Mouse (Mus musculus): ENCODE results near the gene Ak1. TPM values are rescaled to one million over a fixed set of nuclear protein-coding genes. Genes with fewer than 3 reads are reported as not detected.

The Ak1 gene
- total RNA-seq, 2 experiments from 2014 or later: 3.3 TPM; not detected in 1

- peak; percentile 74 for ATAC-seq (replicated peaks; ENCODE audit: poor library complexity, severe bottlenecking)
Measured at GRCm38 (mm10) chr2:32646379-32647056, 25.0 kb downstream of the Ak1 start, which contains the start of gene Eng. Gene Eng (plus strand): TSS chr2:32646595.

GRCm38 (mm10) chr2:32647366-32647765, 25.8 kb downstream of the Ak1 start:
- no peak for ATAC-seq (replicated peaks; ENCODE audit: poor library complexity, severe bottlenecking)

DNA sequence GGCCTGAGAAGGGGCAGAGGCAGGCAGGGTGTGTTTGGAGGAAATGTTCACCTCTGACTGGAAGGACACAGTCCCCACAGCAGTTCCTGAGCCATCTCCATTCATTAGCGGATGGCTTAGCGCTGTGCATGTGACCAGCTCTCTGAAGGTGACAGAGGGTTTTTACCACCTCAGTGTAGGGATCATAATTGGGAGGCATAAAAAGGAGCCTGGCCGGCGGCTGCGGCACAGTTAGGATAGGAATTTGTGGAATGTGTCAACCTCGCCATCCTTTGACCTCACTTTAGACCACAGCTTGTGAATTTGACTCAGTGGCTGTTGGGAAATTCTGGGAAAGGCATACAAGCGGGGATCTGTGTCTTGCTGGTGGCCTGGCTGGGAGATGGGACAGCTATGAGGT, 32.2 kb downstream of the Ak1 start:
- no peak for ATAC-seq (replicated peaks; ENCODE audit: poor library complexity, severe bottlenecking)

GRCm38 (mm10) chr2:32654743-32655393, 33.3 kb downstream of the Ak1 start:
- ATAC-seq (replicated peaks; ENCODE audit: poor library complexity, severe bottlenecking): peak; percentile 82

DNA sequence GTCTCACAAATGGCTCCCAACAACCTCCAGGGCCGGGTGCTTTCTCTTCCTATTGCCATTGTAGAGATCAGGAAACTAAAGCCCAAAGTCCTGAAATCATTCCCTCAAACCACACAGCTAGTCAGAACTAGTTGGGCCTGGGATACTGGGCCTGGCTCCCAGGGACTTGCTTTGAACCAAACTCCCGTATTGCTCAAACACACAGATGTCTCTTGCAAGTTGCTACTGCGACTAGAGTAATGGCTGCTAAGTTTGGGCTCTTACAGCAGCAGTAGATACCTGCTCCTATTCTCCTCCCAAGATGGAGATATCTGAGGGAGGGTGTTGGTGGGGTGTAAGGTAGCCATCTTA, 33.8 kb downstream of the Ak1 start:
- 0 out of 2 replicates have a peak, but pooled peaks have one; percentile 8 for ATAC-seq (replicated peaks; ENCODE audit: poor library complexity, severe bottlenecking)

DNA sequence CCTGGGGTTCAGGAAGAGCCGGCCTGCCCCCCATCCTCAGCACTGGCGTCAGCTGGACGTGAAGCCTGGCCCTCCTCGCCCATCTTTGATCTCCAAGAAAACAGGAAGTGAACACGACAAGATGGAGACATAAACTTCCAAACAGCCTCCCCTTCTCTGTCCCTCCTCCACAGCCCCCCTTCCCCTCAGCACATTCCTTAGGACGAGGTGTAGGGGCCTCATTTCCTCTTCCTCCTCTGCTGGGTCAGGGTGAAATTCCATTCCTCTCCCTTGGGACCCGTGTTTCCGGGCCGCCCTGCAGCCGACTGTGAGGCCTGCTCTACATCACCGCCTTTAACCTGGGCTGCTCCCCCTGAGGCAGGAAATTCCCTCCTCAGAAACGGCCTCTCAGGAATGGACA, 34.3 kb downstream of the Ak1 start:
- peak; percentile 15; the same call in 1 of the 2 replicates for ATAC-seq (replicated peaks; ENCODE audit: poor library complexity, severe bottlenecking)

- ATAC-seq (replicated peaks; ENCODE audit: poor library complexity, severe bottlenecking): no peak
Measured at GRCm38 (mm10) chr2:32658873-32659272, 37.3 kb downstream of the Ak1 start.

DNA sequence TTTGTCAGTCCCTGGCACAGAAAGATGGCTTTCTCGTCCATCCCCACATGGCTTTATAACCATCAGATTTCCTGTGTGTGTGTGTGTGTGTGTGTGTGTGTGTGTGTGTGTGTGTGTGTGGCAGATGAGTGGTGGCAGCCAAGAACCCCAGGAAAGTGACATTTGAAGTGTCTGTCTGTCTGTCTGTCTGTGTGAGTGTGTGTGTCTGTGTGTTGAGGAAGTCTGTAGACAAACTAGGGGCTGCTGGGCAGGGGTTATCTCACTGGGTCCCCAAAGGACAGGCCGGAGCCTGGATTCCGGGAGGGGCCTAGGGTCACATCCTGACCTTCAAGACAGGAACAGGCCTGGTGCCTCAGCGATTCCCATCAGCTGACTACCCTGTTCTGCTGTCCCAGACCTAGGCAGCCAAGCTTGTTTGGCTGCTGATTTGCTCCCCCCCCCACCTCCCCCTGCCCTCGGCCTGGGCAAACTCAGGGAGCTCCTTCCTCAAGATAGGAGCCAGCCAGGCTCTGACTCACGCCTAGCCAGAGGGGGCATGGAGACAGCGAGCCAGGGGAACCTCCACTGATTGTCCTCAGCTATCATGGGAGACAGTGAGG, 40.0 kb downstream of the Ak1 start:
- ATAC-seq (replicated peaks; ENCODE audit: poor library complexity, severe bottlenecking): no peak

- no peak for ATAC-seq (replicated peaks; ENCODE audit: poor library complexity, severe bottlenecking)
Measured at GRCm38 (mm10) chr2:32662291-32662690, 40.7 kb downstream of the Ak1 start.

GRCm38 (mm10) chr2:32665345-32665744, 43.8 kb downstream of the Ak1 start:
- no peak for ATAC-seq (replicated peaks; ENCODE audit: poor library complexity, severe bottlenecking)

GRCm38 (mm10) chr2:32665853-32666252, 44.3 kb downstream of the Ak1 start:
- ATAC-seq (replicated peaks; ENCODE audit: poor library complexity, severe bottlenecking): no peak

- ATAC-seq (replicated peaks; ENCODE audit: poor library complexity, severe bottlenecking): no peak
Measured at GRCm38 (mm10) chr2:32667775-32668174, 46.2 kb downstream of the Ak1 start.

GRCm38 (mm10) chr2:32668176-32668575, 46.6 kb downstream of the Ak1 start:
- no peak for ATAC-seq (replicated peaks; ENCODE audit: poor library complexity, severe bottlenecking)

DNA sequence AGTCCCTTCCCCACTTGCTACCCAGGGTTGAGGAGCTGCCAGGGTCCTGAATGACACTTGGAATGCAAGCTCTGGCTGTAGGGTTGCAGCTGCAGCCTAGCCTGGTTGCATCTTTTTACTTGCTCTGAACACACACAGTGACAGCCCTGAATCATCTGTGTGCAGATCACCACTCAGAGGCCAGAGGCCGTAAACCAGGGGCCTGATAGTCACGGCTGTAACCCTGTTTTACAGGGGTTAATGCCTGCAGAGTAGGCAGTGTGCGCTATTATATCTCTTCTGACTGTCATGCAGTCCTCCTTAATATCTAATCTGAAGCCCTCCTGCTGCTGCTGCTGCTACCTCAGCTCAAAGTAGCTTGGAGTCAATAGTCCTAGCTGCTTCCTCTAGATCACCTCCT, 48.3 kb downstream of the Ak1 start:
- no peak for ATAC-seq (replicated peaks; ENCODE audit: poor library complexity, severe bottlenecking)

GRCm38 (mm10) chr2:32671147-32671546, 49.6 kb downstream of the Ak1 start:
- no peak for ATAC-seq (replicated peaks; ENCODE audit: poor library complexity, severe bottlenecking)

DNA sequence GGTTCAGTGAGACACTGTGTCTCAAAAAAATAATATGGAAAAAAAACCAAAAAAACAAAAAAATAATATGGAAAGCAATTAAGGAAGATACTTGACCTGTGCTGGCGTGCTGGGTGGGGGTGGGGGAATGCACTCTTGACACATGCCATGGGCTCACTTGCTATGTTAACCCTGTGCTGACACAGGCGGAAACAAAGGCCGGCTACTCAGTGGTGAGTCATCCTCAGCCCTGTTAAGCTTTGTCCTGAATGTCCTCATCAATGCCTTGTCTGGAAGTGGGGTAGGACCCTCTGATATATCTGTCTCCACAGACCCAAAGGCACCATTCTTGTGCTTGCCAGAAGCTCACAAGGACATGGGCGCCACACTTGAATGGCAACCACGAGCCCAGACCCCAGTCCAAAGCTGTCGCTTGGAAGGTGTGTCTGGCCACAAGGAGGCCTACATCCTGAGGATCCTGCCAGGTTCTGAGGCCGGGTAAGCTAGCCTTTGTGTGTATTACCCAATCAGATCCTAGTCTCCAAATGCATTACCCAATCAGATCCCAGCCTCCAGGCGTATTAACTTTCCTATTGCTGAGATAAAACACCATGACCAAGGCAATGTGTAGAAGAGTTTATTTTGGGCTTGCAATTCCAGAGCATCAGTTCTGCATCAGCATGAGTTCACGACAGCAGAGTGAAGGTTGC, 50.5 kb downstream of the Ak1 start:
- no peak for ATAC-seq (replicated peaks; ENCODE audit: poor library complexity, severe bottlenecking)

DNA sequence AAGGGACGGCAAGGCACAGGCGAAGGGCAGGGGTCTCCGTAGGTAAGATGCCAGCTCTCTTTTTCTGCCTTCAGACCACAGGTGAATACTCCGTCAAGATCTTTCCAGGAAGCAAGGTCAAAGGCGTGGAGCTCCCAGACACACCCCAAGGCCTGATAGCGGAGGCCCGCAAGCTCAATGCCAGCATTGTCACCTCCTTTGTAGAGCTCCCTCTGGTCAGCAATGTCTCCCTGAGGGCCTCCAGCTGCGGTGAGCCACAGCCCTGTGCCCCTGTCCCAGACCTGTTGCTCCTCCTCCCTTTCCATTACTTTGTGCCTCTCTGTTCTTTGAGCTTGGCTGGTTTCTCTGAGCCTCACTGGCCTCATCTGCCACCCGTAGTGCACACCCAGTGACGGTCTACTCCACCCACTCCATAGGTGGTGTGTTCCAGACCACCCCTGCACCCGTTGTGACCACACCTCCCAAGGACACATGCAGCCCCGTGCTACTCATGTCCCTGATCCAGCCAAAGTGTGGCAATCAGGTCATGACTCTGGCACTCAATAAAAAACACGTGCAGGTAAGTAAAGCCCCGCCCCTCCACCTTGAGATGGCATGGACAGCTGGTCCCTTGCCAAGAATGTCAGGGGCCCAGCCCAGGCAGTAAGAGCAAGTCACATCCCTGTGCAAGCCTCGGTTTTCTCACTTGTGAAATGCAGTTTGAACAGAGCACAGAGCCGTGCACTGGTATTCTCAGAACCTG, 51.8 kb downstream of the Ak1 start:
- ATAC-seq (replicated peaks; ENCODE audit: poor library complexity, severe bottlenecking): no peak

- no peak for ATAC-seq (replicated peaks; ENCODE audit: poor library complexity, severe bottlenecking)
Measured at GRCm38 (mm10) chr2:32676821-32677220, 55.3 kb downstream of the Ak1 start.

GRCm38 (mm10) chr2:32677683-32678082, 56.1 kb downstream of the Ak1 start:
- no peak for ATAC-seq (replicated peaks; ENCODE audit: poor library complexity, severe bottlenecking)

GRCm38 (mm10) chr2:32680051-32680451, 58.5 kb downstream of the Ak1 start:
- no peak for ATAC-seq (replicated peaks; ENCODE audit: poor library complexity, severe bottlenecking)
